Mouse (Mus musculus) inflammation-experienced regulatory T-cells, adult 6 months (primary cell): ENCODE data around the gene Eif4g3. TPM values are rescaled to one million over a fixed set of nuclear protein-coding genes. Genes with fewer than 3 reads are reported as not detected.

Source experiments
- ATAC-seq: one replicate; pipeline ENCODE4 v1.8.0; 2017
- polyA plus RNA-seq, 3 experiments: library from polyadenylated mRNA; unstranded; fragments of 100-300 nt; shearing (Covaris generic); gene quantifications; one replicate each; pipeline ENCODE4 v1.2.1; 2017

The Eif4g3 gene
- polyA plus RNA-seq, 3 experiments from 2014 or later, result 33.8 to 51.8 (median 42.4) TPM

- no peak for ATAC-seq
These were observed 228.6 kb downstream of the Eif4g3 start for GRCm38 (mm10) chr4:138221406-138221805.

GRCm38 (mm10) chr4:138222396-138222795 lies 229.6 kb downstream of the Eif4g3 start:
- peak; percentile 60 for ATAC-seq

- ATAC-seq, result peak; percentile 44
These were observed 230.8 kb downstream of the Eif4g3 start for GRCm38 (mm10) chr4:138223623-138224022.

GRCm38 (mm10) chr4:138246756-138247665 lies 254.2 kb downstream of the Eif4g3 start:
- no peak for ATAC-seq

GRCm38 (mm10) chr4:138250088-138250960 lies 257.5 kb downstream of the Eif4g3 start, which contains the start of the genes Sh2d5 and Kif17:
Sh2d5 (plus strand) TSS chr4:138250403.
Kif17 (plus strand) TSS chr4:138250435.
- ATAC-seq, result peak; percentile 74

GRCm38 (mm10) chr4:138251819-138252218 lies 259.0 kb downstream of the Eif4g3 start:
- ATAC-seq, result no peak

- ATAC-seq, result no peak
These were observed 259.4 kb downstream of the Eif4g3 start for GRCm38 (mm10) chr4:138252231-138252630.

GRCm38 (mm10) chr4:138257116-138257687 lies 264.4 kb downstream of the Eif4g3 start:
- no peak for ATAC-seq

Other genes starting within 250 kb of the Eif4g3 start
- 1 to 10 TPM in 2 of 3 experiments, under 1 TPM in 1; 0.43 to 1.4 (median 1.4) TPM for gene Alpl, start 196.6 kb upstream of the Eif4g3 start, polyA plus RNA-seq
- 10 to 100 TPM; 18.2 to 32.0 (median 23.3) TPM for gene Ece1, start 130.8 kb upstream of the Eif4g3 start, polyA plus RNA-seq
- 100 to 1,000 TPM; 144 to 154 (median 152) TPM for gene Hp1bp3, start 223.3 kb downstream of the Eif4g3 start, polyA plus RNA-seq